Mouse (Mus musculus): Measurements from ENCODE around the gene Msh3. TPM values are rescaled to one million over a fixed set of nuclear protein-coding genes. Genes with fewer than 3 reads are reported as not detected.
A peak's percentile ranks its signal among the peaks of the same experiment; 100 is the strongest.

Gene Msh3
- polyA plus RNA-seq, 1 experiment from 2014 or later = 30.4 TPM

DNA sequence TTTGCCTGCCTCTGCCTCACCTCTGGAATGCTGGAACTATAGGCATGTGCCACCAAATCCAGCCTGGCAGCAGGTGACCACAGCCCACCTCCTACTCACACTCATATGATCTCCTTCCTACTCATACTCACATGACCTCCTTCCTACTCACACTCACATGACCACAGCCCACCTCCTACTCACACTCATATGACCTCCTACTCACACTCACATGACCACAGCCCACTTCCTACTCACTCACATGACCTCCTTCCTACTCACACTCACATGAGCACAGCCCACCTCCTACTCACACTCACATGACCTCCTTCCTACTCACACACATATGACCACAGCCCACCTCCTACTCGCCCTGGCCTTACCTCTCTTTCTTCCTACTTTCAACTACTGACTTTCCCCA is 17.9 kb downstream of the Msh3 start:
- Histone ChIP-seq H3K4me1 (ENCODE audit: insufficient read depth, low read length) (no peaks in the 10 kb centered on the region), H3K27me3 (ENCODE audit: insufficient read depth, low read length) (no peaks in the 10 kb centered on the region), H3K36me3 (ENCODE audit: insufficient read depth, low read length) (peaks cover 20% of the 10 kb centered on the region), H3K9ac (replicated peaks; ENCODE audit: low read length) (no peak overlapping the region), H3K4me2 (replicated peaks; ENCODE audit: low read depth, low read length) (no peak overlapping the region), H3K4me3 (ENCODE audit: low read length) (no peak overlapping the region), H3K27ac (ENCODE audit: low read length) (no peak overlapping the region), H3K9me3 (ENCODE audit: low read length) (no peaks in the 10 kb centered on the region)
- WGBS = 96% methylated on average over 1 of the region's 1 CpGs
- no peak for ATAC-seq (ENCODE audit: low FRiP score, low TSS enrichment)

DNA sequence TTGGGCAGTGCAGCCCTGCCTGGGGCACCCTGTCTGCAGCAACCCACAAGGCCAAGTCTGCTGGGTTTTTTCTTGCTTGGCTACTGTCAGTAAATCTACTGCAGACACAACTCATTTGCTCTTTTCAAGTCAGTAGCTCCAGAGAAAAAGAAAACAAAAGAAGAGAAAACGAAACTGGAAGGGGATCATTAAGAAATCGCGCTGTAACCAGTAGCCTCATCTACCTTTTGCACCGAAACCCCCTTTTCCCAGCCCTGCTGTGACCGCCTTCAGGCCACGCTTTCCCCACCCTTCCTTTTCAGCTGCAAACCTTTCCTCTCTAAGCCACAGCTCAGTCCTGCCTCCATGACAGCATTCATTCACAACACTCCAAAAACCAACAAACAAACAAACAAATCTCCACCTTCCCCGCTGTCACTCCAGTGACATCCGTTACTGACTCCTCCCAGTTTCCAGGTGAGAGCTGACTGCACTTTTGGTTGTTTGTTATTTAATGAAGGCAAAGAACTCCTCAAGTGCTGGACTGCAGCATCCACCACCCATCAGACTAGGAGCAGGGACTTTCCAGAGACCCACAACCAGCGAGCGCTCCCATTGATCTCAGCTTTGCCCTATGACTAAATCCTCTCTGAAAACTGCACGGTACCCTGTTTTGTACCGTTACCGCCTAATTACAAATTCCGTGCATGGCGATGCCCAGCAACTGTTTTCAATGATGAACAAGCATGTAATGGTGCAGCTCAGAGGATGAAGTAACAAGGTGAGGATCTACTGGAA is 22.5 kb downstream of the Msh3 start:
- H3K4me2 ChIP-seq (replicated peaks; ENCODE audit: low read depth, low read length) = no peak overlapping the region
- no peak for ATAC-seq (ENCODE audit: low FRiP score, low TSS enrichment)
- no peak overlapping the region for H3K4me3 ChIP-seq (ENCODE audit: low read length)
- no peak overlapping the region for H3K9ac ChIP-seq (replicated peaks; ENCODE audit: low read length)
- no peaks in the 10 kb centered on the region for H3K4me1 ChIP-seq (ENCODE audit: insufficient read depth, low read length)
- H3K9me3 ChIP-seq (ENCODE audit: low read length) = no peaks in the 10 kb centered on the region
- no peaks in the 10 kb centered on the region for H3K27me3 ChIP-seq (ENCODE audit: insufficient read depth, low read length)
- H3K36me3 ChIP-seq (ENCODE audit: insufficient read depth, low read length) = 0 out of 2 replicates have a peak, but pooled peaks cover 6% of the 10 kb centered on the region
- WGBS = 80% methylated on average over 15 of the region's 15 CpGs
- H3K27ac ChIP-seq (ENCODE audit: low read length) = no peak overlapping the region

DNA sequence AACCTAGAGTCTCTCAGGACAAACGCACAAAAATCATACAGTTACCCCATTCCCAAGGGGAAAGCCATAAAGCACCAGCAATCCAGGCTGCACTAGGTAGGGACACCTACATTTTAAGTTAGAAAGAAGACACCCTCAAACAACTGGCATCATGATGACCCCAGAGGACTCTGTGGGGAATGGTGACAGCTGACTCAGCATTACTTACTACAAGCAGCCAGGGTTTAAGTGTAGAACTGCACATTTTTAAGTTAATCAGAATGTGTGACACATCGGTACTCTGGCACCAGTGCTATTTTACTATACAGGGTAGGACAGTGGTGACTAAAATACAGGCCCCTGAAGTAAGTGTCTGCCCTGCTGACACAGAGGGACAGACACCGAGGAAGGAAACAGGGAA is 24.2 kb downstream of the Msh3 start:
- Histone ChIP-seq H3K27ac (ENCODE audit: low read length) (no peak overlapping the region), H3K36me3 (ENCODE audit: insufficient read depth, low read length) (0 out of 2 replicates have a peak, but pooled peaks cover 4% of the 10 kb centered on the region), H3K4me1 (ENCODE audit: insufficient read depth, low read length) (no peaks in the 10 kb centered on the region), H3K9ac (replicated peaks; ENCODE audit: low read length) (no peak overlapping the region), H3K9me3 (ENCODE audit: low read length) (no peaks in the 10 kb centered on the region), H3K4me3 (ENCODE audit: low read length) (no peak overlapping the region), H3K4me2 (replicated peaks; ENCODE audit: low read depth, low read length) (no peak overlapping the region), H3K27me3 (ENCODE audit: insufficient read depth, low read length) (no peaks in the 10 kb centered on the region)
- ATAC-seq (ENCODE audit: low FRiP score, low TSS enrichment) = no peak
- WGBS = 92% methylated on average over 3 of the region's 3 CpGs

DNA sequence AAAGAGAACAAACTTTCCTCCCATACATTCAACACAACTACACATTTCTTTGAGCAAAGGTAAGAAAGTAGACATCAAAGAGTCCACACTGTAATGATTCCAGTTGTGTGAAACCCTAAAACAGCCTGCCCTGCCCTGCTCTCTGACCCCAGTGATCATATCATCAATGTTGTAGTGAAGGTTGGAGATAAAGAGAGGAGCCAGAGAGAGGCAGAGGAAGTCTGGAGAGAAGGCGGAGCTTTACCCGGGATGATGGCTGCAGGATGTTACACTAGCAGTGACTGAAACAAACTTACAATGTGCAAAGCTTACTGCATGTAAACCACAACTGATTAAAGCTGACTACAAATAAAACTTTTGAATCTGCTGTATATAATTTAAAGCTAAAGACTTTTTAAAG is 26.8 kb downstream of the Msh3 start:
- no peaks in the 10 kb centered on the region for H3K27me3 ChIP-seq (ENCODE audit: insufficient read depth, low read length)
- no peaks in the 10 kb centered on the region for H3K9me3 ChIP-seq (ENCODE audit: low read length)
- ATAC-seq (ENCODE audit: low FRiP score, low TSS enrichment) = no peak
- H3K9ac ChIP-seq (replicated peaks; ENCODE audit: low read length) = no peak overlapping the region
- H3K4me3 ChIP-seq (ENCODE audit: low read length) = no peak overlapping the region
- no peak overlapping the region for H3K4me2 ChIP-seq (replicated peaks; ENCODE audit: low read depth, low read length)
- H3K36me3 ChIP-seq (ENCODE audit: insufficient read depth, low read length) = 0 out of 2 replicates have a peak, but pooled peaks cover 8% of the 10 kb centered on the region
- WGBS = 81% methylated on average over 2 of the region's 2 CpGs
- no peaks in the 10 kb centered on the region for H3K4me1 ChIP-seq (ENCODE audit: insufficient read depth, low read length)
- H3K27ac ChIP-seq (ENCODE audit: low read length) = no peak overlapping the region

DNA sequence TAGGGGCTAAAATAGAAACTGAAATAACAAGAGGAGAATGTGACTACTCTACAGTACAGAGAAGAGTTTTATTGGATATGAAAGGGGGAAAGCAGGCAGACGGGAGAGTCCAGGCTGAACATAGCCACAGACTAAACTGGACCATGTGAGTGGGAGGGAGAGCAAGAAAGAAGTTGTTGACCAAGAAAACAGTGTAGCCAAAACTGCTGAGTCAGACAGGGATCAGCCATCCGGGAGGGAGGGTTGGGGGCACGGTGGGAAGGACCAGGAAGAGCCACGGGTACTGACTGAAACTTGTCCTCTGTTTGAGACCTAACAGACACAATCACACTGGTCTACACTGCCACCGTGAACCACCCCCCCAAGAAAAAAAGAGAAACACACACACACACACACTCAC is 28.8 kb downstream of the Msh3 start:
- ATAC-seq (ENCODE audit: low FRiP score, low TSS enrichment) = peak; percentile 49; the same call in 1 of the 2 replicates
- H3K4me3 ChIP-seq (ENCODE audit: low read length) = no peak overlapping the region

DNA sequence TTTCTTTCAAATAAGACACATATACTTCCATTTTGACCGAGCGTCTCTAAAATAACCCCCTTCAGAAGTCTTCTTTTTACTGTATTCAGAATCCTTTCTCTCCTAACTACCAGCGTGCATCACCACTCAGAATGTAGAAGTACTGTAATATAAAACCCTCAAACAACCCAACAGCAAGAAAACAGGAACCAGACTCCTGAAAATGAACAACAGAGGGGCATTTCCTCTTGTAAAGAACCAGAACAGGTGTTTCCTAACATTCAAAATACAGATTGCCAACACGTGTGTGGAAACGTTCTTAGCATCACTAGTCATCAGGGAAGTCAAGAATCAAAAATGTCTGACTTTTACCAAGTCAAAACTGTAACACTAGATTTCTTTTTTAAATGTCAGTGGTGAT is 34.0 kb downstream of the Msh3 start:
- Histone ChIP-seq H3K36me3 (ENCODE audit: insufficient read depth, low read length) (peaks cover 16% of the 10 kb centered on the region; the same call in 1 of the 2 replicates), H3K4me3 (ENCODE audit: low read length) (no peak overlapping the region), H3K9ac (replicated peaks; ENCODE audit: low read length) (no peak overlapping the region), H3K27me3 (ENCODE audit: insufficient read depth, low read length) (no peaks in the 10 kb centered on the region), H3K27ac (ENCODE audit: low read length) (no peak overlapping the region), H3K4me2 (replicated peaks; ENCODE audit: low read depth, low read length) (no peak overlapping the region), H3K9me3 (ENCODE audit: low read length) (no peaks in the 10 kb centered on the region), H3K4me1 (ENCODE audit: insufficient read depth, low read length) (no peaks in the 10 kb centered on the region)
- ATAC-seq (ENCODE audit: low FRiP score, low TSS enrichment) = no peak
- WGBS = 84% methylated on average over 5 of the region's 5 CpGs

More for the DNA sequence above, 28.8 kb downstream of the Msh3 start:
- Histone ChIP-seq H3K4me2 (replicated peaks; ENCODE audit: low read depth, low read length) (no peak overlapping the region), H3K27ac (ENCODE audit: low read length) (no peak overlapping the region), H3K9me3 (ENCODE audit: low read length) (no peaks in the 10 kb centered on the region), H3K36me3 (ENCODE audit: insufficient read depth, low read length) (peaks cover 11% of the 10 kb centered on the region; the same call in 1 of the 2 replicates), H3K27me3 (ENCODE audit: insufficient read depth, low read length) (no peaks in the 10 kb centered on the region), H3K9ac (replicated peaks; ENCODE audit: low read length) (no peak overlapping the region), H3K4me1 (ENCODE audit: insufficient read depth, low read length) (no peaks in the 10 kb centered on the region)
- 57% methylated on average over 5 of the region's 5 CpGs for WGBS

DNA sequence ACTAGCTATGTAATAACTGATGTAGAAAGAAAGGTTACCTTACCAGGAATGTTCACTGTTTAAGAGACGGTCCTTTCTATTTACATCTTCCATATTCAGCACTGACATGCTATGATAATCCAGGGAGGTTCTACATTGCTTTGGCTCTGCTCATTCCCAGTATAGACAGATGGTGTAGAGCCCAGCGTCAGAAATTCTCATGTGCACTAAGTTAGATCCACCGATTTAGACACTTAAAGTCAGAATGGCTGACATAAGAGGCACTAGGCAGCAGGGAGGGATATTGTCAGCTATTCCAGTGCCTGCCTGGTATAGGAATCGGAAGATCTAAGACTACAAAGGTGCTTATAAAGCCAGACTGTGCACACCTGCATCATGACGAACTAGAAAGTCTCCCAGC is 40.2 kb downstream of the Msh3 start:
- ATAC-seq (ENCODE audit: low FRiP score, low TSS enrichment) = no peak
- Histone ChIP-seq H3K27ac (ENCODE audit: low read length) (no peak overlapping the region), H3K9me3 (ENCODE audit: low read length) (no peaks in the 10 kb centered on the region), H3K4me3 (ENCODE audit: low read length) (no peak overlapping the region), H3K36me3 (ENCODE audit: insufficient read depth, low read length) (peaks cover 13% of the 10 kb centered on the region; the same call in 1 of the 2 replicates), H3K27me3 (ENCODE audit: insufficient read depth, low read length) (no peaks in the 10 kb centered on the region), H3K4me1 (ENCODE audit: insufficient read depth, low read length) (no peaks in the 10 kb centered on the region), H3K4me2 (replicated peaks; ENCODE audit: low read depth, low read length) (no peak overlapping the region), H3K9ac (replicated peaks; ENCODE audit: low read length) (no peak overlapping the region)
- 89% methylated on average over 5 of the region's 5 CpGs for WGBS

DNA sequence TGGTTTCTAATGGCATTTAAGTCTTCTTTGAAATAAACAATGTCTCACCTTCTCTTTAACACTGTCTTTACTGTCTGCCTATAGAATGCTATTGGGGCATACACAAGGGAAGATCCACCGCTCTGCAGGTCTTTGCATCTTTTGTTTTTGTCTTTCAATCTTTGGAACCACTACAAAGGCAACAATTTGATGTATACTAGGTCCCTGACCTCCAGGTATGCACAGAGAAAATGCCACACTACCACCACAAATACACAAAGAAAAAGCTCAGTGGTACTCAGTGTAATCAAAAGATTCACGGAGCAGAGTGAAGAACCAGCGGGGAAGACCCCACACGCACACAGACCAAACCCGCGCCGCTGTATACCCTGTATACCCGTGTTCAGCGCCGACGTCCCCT is 49.1 kb downstream of the Msh3 start, which contains the start of gene Gm20379:
Gm20379 (plus strand) TSS at position 301 of the 400 bp plus-strand sequence.
- ATAC-seq (ENCODE audit: low FRiP score, low TSS enrichment) = no peak
- 96% methylated on average over 11 of the region's 11 CpGs for WGBS
- no peaks in the 10 kb centered on the region for H3K27me3 ChIP-seq (ENCODE audit: insufficient read depth, low read length)
- no peak within 1 kb of the TSS for H3K4me3 ChIP-seq (ENCODE audit: low read length)
- no peak within 1 kb of the TSS for H3K9ac ChIP-seq (replicated peaks; ENCODE audit: low read length)
- peaks cover 31% of the 10 kb centered on the region for H3K36me3 ChIP-seq (ENCODE audit: insufficient read depth, low read length)
- H3K4me2 ChIP-seq (replicated peaks; ENCODE audit: low read depth, low read length) = no peak within 1 kb of the TSS
- no peak within 1 kb of the TSS for H3K27ac ChIP-seq (ENCODE audit: low read length)
- 0 out of 2 replicates have a peak, but pooled peaks cover 3% of the 10 kb centered on the region for H3K9me3 ChIP-seq (ENCODE audit: low read length)
- peaks cover 5% of the 10 kb centered on the region for H3K4me1 ChIP-seq (ENCODE audit: insufficient read depth, low read length)

DNA sequence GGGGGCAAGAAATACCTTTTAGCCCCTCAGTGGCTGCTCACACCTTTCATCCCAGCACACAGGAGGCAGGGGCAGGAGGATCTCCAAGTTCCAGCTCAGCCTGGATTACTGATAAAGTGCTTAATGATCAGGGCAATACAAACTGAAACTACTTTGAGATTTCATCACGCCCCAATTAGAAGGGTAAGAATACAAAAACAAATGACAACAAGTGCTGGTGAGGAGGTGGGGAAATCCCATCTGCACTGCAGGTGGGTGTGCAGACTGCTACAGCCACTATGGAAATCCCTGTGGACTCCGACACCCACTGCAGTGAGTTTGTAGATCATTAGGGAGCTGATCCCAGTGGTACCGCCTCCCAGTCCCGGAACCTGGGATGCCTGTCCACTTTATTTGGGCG is 50.5 kb downstream of the Msh3 start:
- H3K36me3 ChIP-seq (ENCODE audit: insufficient read depth, low read length) = peaks cover 34% of the 10 kb centered on the region
- H3K27me3 ChIP-seq (ENCODE audit: insufficient read depth, low read length) = no peaks in the 10 kb centered on the region
- no peak overlapping the region for H3K27ac ChIP-seq (ENCODE audit: low read length)
- H3K9ac ChIP-seq (replicated peaks; ENCODE audit: low read length) = no peak overlapping the region
- ATAC-seq (ENCODE audit: low FRiP score, low TSS enrichment) = no peak
- 94% methylated on average over 5 of the region's 5 CpGs for WGBS
- H3K9me3 ChIP-seq (ENCODE audit: low read length) = 0 out of 2 replicates have a peak, but pooled peaks cover 3% of the 10 kb centered on the region
- no peak overlapping the region for H3K4me2 ChIP-seq (replicated peaks; ENCODE audit: low read depth, low read length)
- H3K4me3 ChIP-seq (ENCODE audit: low read length) = no peak overlapping the region
- peaks cover 5% of the 10 kb centered on the region for H3K4me1 ChIP-seq (ENCODE audit: insufficient read depth, low read length)

Measured in kidney, embryonic 16.5 days (tissue).